Mouse (Mus musculus): ENCODE results near the gene Tnr. TPM values are rescaled to one million over a fixed set of nuclear protein-coding genes. Genes with fewer than 3 reads are reported as not detected.

The Tnr gene
- polyA plus RNA-seq, 1 experiment from 2014 or later = 0.04 TPM

DNA sequence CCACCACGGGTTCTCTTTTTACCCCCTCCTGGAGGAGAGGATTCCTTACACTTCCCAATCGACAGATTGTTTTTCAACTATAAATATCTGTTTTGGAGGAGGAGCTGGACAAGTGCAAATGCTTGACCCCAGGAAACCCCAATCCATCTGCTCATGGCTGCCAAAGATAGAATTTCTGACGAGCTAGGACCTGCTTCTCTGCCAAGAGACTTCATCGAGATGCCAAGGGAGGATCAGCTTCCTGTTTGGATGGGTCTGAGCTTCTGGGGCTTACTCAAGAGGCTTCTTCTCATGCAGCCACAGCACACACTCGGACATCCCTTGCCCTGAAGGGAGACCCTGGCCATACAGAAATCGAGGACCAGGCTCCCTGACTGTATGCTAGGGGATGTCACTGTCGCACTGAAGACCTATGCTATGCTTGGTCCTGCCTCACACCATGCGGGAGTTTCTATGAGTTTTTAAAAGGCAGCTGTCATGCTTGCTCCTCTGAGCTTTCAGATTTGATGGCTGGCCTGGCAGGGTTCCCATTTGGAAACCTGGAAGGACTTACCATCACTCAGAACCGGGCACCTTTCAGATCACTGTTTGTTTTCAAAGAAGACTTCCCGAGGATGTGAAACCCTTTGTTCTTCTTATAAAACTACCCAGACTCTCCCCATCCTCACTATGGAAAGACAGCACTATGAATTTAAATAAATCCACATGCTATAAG lies 154.8 kb downstream of the Tnr start:
- Histone ChIP-seq H3K27ac (no peak overlapping the region), H3K36me3 (no peaks in the 10 kb centered on the region), H3K4me1 (peaks cover 7% of the 10 kb centered on the region; the same call in 1 of the 2 replicates), H3K4me2 (no peak overlapping the region), H3K4me3 (no peak overlapping the region), H3K9ac (no peak overlapping the region), H3K27me3 (no peaks in the 10 kb centered on the region), H3K9me3 (no peaks in the 10 kb centered on the region)
- ATAC-seq (ENCODE audit: insufficient number of reproducible peaks, insufficient read depth, low FRiP score, low TSS enrichment, low read depth) = no peak
- 58% methylated on average over 10 of the region's 10 CpGs for WGBS

DNA sequence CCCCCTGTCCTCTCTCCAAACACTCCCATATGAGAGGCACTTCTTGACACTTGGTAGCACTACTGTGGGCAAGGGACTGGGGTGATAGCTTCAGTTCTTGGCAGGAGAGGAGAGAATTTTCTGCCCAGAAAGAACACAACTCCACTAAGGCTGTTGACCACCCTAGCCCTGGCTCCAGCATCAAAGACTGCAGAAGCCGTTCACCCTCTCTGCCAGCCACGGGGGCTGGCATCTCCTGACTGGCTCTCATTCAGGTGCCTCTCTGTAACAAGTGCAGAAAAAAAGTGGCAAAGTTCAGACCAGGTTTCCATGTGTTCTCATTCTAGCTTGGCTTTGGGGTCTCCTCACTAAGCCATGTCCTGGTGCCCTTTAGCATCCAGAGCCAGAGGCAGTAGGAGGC lies 157.7 kb downstream of the Tnr start:
- Histone ChIP-seq H3K9ac (no peak overlapping the region), H3K27me3 (no peaks in the 10 kb centered on the region), H3K4me3 (no peak overlapping the region), H3K9me3 (no peaks in the 10 kb centered on the region), H3K4me2 (no peak overlapping the region), H3K4me1 (peaks cover 10% of the 10 kb centered on the region), H3K36me3 (no peaks in the 10 kb centered on the region), H3K27ac (no peak overlapping the region)
- 76% methylated on average over 2 of the region's 2 CpGs for WGBS
- no peak for ATAC-seq (ENCODE audit: insufficient number of reproducible peaks, insufficient read depth, low FRiP score, low TSS enrichment, low read depth)

DNA sequence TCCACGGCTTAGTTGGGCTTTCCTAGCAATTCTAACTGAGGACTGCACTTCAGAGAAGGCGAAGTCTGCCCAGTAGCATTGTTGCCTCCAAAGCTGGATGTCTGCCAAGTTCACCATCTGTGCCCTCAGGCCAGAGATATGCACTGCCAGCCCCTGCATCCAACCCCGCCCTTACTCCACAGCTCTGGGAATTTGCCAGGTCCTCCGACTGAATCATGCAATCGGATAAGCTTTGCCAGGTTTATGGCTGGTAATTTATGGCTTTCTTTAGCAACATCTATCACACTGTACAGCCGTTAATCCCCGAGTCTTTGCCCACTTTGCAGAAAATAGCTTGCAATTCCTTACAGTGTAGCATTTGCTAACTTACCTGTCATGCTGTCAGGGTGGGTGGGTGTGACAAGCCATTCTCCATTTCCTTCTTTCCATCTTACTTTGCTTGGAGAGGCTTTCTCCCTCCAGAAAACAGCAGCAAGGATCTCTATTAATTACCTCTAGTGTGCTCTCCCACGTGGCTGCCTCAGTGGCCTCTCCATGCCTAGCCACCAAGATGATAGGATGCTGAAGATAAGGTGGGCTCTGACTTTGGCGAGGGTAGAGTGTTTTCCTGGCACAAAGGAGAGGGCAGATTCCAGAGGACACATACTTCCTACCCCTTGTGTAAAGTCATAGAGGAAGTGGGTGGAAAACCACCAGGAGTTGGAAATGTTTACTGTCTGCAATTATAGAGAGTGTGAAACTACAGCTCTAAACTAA lies 163.1 kb downstream of the Tnr start:
- H3K4me3 ChIP-seq = no peak overlapping the region
- H3K27me3 ChIP-seq = peaks cover 3% of the 10 kb centered on the region; the same call in 1 of the 2 replicates
- H3K27ac ChIP-seq = no peak overlapping the region
- no peaks in the 10 kb centered on the region for H3K36me3 ChIP-seq
- no peaks in the 10 kb centered on the region for H3K9me3 ChIP-seq
- peak; percentile 64; the same call in 1 of the 2 replicates for ATAC-seq (ENCODE audit: insufficient number of reproducible peaks, insufficient read depth, low FRiP score, low TSS enrichment, low read depth)
- H3K9ac ChIP-seq = no peak overlapping the region
- no peak overlapping the region for H3K4me2 ChIP-seq
- H3K4me1 ChIP-seq = peaks cover 11% of the 10 kb centered on the region
- WGBS = 48% methylated on average over 9 of the region's 9 CpGs

DNA sequence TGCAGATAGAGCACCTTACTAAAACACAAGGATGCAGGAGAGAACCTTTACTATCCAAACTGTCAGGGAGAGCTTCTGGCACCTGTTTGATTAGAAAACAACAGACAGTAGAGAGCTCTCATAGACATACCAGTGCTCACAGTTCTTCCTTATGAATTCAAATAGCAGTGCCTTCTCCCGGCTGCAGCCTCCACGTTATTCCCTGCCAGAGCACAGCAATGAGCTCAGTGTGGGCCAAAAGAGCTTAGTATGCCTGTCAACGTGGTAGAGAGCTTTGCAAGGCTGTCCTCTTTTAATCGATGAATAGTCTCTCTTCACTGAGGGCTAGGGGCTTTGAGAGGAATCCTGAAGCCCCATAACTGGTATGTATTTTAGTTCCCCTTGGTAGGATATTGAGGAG lies 173.1 kb downstream of the Tnr start:
- 63% methylated on average over 4 of the region's 4 CpGs for WGBS
- Histone ChIP-seq H3K9ac (no peak overlapping the region), H3K27me3 (no peaks in the 10 kb centered on the region), H3K9me3 (no peaks in the 10 kb centered on the region), H3K27ac (no peak overlapping the region), H3K4me1 (no peaks in the 10 kb centered on the region), H3K4me3 (no peak overlapping the region), H3K4me2 (no peak overlapping the region), H3K36me3 (no peaks in the 10 kb centered on the region)
- ATAC-seq (ENCODE audit: insufficient number of reproducible peaks, insufficient read depth, low FRiP score, low TSS enrichment, low read depth) = no peak

DNA sequence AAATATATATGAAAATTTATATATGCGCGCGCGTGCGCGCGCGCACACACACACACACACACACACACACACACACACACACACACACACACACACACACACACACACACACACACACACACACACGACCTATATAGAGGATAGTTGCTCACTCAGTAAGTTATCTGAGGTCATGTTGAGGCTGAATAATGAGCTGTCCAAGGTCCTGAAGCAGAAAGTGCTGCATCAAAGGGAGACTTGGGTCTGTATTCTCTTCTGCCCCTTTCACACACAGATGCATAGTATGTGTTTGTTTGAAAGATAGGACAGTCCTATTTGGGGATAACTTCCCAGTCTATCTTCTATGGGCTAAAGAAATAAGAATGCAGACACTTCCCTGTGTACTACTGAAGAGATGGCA lies 178.5 kb downstream of the Tnr start:
- no peak for ATAC-seq (ENCODE audit: insufficient number of reproducible peaks, insufficient read depth, low FRiP score, low TSS enrichment, low read depth)
- WGBS = 87% methylated on average over 8 of the region's 9 CpGs
- no peak overlapping the region for H3K27ac ChIP-seq

DNA sequence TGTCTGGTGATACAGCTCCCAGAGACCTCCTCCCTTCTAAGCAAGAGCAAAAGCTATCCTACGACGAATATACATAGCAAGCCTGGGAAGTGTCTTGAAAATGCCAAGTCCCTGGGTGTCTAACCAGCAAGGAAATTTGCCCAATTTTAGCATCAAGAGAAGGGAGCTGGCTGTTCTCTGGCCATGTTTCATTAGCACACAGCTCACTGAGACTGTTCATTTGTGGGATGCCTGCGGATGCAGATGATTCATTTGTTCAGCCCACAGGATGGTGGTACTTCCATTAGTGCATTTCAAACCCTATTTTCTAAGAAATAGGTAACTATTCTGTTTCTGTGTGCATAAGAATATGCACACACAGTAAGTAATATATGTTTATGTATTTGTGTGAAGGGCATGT lies 181.4 kb downstream of the Tnr start:
- Histone ChIP-seq H3K27me3 (no peaks in the 10 kb centered on the region), H3K4me2 (no peak overlapping the region), H3K9ac (no peak overlapping the region), H3K4me3 (no peak overlapping the region), H3K9me3 (no peaks in the 10 kb centered on the region), H3K36me3 (no peaks in the 10 kb centered on the region), H3K4me1 (peaks cover 3% of the 10 kb centered on the region; the same call in 1 of the 2 replicates), H3K27ac (no peak overlapping the region)
- 82% methylated on average over 3 of the region's 3 CpGs for WGBS
- no peak for ATAC-seq (ENCODE audit: insufficient number of reproducible peaks, insufficient read depth, low FRiP score, low TSS enrichment, low read depth)

More for the DNA sequence above, 178.5 kb downstream of the Tnr start:
- no peaks in the 10 kb centered on the region for H3K9me3 ChIP-seq
- H3K9ac ChIP-seq = no peak overlapping the region
- no peaks in the 10 kb centered on the region for H3K36me3 ChIP-seq
- no peaks in the 10 kb centered on the region for H3K27me3 ChIP-seq
- peaks cover 3% of the 10 kb centered on the region; the same call in 1 of the 2 replicates for H3K4me1 ChIP-seq
- no peak overlapping the region for H3K4me2 ChIP-seq
- no peak overlapping the region for H3K4me3 ChIP-seq

DNA sequence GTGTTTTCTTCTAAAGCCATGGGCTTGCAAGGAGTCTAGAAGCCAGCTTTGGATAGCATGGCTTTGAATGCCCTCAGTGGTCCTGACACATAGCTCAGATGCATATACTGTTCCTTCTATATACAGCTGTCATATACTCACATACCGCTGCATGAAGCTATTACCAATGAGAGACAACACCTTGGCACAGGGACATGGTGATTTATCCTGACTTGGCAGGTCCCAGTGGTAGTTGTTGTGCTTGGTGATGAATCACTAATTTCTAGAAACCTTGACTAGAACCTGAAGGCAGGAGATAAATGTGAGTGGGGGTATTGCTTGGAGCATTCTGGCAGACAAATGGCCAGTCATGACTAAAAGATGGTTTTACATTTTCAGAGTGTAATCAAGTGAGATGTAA lies 192.7 kb downstream of the Tnr start:
- ATAC-seq (ENCODE audit: insufficient number of reproducible peaks, insufficient read depth, low FRiP score, low TSS enrichment, low read depth) = no peak
- Histone ChIP-seq H3K9me3 (0 out of 2 replicates have a peak, but pooled peaks cover 4% of the 10 kb centered on the region), H3K36me3 (no peaks in the 10 kb centered on the region), H3K4me3 (no peak overlapping the region), H3K27ac (no peak overlapping the region), H3K9ac (no peak overlapping the region), H3K27me3 (no peaks in the 10 kb centered on the region), H3K4me2 (no peak overlapping the region), H3K4me1 (no peaks in the 10 kb centered on the region)
- 83% methylated on average over 1 of the region's 1 CpGs for WGBS

DNA sequence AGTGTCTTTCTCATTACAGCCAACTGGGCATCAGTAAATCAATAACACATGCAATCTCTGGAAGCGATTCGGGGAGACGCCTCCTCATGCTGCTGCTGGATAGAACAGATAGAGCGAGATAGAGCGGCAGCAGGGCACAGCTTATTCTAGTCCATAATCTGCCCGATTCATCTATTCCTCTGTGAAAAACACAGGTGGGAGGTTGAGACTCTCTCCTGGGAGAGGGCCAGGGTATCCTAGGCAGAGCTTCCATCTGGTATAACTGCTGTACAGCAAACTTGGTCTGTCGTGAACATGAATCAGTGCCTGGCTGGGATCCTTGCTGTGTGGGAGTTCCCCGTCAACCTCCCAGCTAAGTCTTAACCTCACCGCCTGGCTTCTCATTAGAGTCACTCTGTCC lies 193.4 kb downstream of the Tnr start:
- no peak overlapping the region for H3K4me3 ChIP-seq
- no peaks in the 10 kb centered on the region for H3K36me3 ChIP-seq
- H3K27ac ChIP-seq = no peak overlapping the region
- no peaks in the 10 kb centered on the region for H3K27me3 ChIP-seq
- H3K4me1 ChIP-seq = no peaks in the 10 kb centered on the region
- ATAC-seq (ENCODE audit: insufficient number of reproducible peaks, insufficient read depth, low FRiP score, low TSS enrichment, low read depth) = no peak
- no peak overlapping the region for H3K4me2 ChIP-seq
- H3K9me3 ChIP-seq = 0 out of 2 replicates have a peak, but pooled peaks cover 4% of the 10 kb centered on the region
- WGBS = 51% methylated on average over 9 of the region's 9 CpGs
- H3K9ac ChIP-seq = no peak overlapping the region

DNA sequence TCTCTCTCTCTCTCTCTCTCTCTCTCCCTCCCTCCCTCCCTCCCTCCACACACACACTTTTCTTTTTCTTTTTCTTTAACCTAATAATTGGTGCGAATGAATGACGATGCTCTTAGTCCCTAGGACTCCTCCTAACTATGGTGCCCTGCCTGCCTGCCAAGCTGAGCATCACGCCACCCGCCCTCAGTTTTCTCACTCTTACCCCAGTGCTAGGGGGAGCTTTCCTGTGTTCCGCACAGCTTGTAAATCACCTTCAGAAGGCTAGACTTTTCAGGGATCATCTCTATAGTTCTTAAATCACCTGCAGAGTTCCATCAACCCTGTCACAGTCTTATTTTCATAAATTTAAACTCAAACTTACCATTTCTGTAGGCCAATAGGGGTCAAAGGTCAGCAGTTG lies 200.2 kb downstream of the Tnr start:
- Histone ChIP-seq H3K4me3 (no peak overlapping the region), H3K27ac (no peak overlapping the region), H3K9me3 (0 out of 2 replicates have a peak, but pooled peaks cover 4% of the 10 kb centered on the region), H3K27me3 (no peaks in the 10 kb centered on the region), H3K4me1 (no peaks in the 10 kb centered on the region), H3K9ac (no peak overlapping the region), H3K36me3 (no peaks in the 10 kb centered on the region), H3K4me2 (no peak overlapping the region)
- whole genome bisulfite sequencing = 88% methylated on average over 5 of the region's 5 CpGs
- ATAC-seq (ENCODE audit: insufficient number of reproducible peaks, insufficient read depth, low FRiP score, low TSS enrichment, low read depth) = no peak

DNA sequence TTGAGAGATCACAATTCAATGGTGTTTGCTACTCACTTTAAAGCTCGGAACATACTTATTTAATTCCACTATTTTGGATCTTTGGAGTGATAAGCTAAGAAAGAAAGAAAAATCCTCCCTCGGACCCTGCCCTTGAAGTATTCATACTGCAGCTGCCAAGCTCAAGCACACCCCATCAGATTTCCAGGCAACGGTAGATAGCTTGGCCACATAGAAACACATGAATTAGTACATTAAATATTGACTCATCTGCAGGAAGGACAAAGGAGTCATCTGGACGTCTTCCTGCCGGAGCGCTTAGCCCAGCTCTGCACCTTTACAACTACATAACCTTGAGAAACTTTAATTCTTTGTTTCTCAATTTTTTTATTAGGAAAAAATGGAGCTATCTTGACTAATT lies 205.7 kb downstream of the Tnr start:
- Histone ChIP-seq H3K27me3 (no peaks in the 10 kb centered on the region), H3K4me1 (no peaks in the 10 kb centered on the region), H3K9ac (no peak overlapping the region), H3K27ac (no peak overlapping the region), H3K36me3 (no peaks in the 10 kb centered on the region), H3K4me3 (no peak overlapping the region), H3K9me3 (no peaks in the 10 kb centered on the region), H3K4me2 (no peak overlapping the region)
- no peak for ATAC-seq (ENCODE audit: insufficient number of reproducible peaks, insufficient read depth, low FRiP score, low TSS enrichment, low read depth)
- WGBS = 90% methylated on average over 6 of the region's 6 CpGs

DNA sequence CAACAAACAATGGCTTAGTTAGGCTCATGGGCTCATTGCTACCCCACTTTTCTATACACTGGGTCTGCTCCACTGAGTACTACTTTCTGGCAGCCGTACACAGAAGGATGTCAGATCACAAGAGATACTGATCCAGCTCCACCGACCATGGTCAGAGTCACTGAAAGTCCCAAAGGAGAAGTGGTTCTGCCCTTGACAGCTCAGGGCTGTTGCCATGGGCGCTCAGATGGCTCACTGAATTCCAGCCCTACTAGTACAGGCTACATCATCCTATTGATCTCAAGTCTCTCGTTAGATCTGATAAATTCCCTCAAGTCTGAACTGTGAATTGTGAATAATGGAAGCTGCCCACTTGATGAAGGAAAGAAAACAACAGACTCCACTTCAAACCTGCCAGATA lies 207.3 kb downstream of the Tnr start:
- WGBS = 65% methylated on average over 4 of the region's 4 CpGs

DNA sequence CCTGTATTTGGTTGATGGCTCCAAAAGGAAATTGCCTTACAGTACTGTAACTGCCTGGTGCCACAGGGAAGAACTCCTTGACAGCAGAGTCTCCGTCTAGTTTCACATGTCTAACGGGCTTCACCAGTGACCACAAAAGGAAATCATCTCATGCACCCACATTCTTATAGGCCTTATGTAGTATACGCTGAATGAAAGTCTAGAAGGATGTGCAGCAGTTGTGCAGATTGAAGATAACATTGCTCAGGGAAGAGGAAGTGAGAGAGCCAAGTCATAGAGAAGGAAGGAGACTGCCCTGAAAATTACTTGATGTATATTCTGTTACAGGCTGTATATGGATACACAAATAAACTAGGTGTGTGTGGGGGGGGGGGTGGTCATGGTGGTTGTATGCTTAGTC lies 211.5 kb downstream of the Tnr start:
- H3K27ac ChIP-seq = no peak overlapping the region
- H3K4me2 ChIP-seq = no peak overlapping the region
- H3K36me3 ChIP-seq = no peaks in the 10 kb centered on the region
- ATAC-seq (ENCODE audit: insufficient number of reproducible peaks, insufficient read depth, low FRiP score, low TSS enrichment, low read depth) = no peak
- no peak overlapping the region for H3K9ac ChIP-seq
- H3K4me3 ChIP-seq = no peak overlapping the region
- WGBS = 75% methylated on average over 3 of the region's 3 CpGs
- peaks cover 7% of the 10 kb centered on the region; the same call in 1 of the 2 replicates for H3K4me1 ChIP-seq
- no peaks in the 10 kb centered on the region for H3K9me3 ChIP-seq
- H3K27me3 ChIP-seq = no peaks in the 10 kb centered on the region; the same call in 1 of the 2 replicates

More for the DNA sequence above, 207.3 kb downstream of the Tnr start:
- ATAC-seq (ENCODE audit: insufficient number of reproducible peaks, insufficient read depth, low FRiP score, low TSS enrichment, low read depth) = no peak
- no peaks in the 10 kb centered on the region for H3K9me3 ChIP-seq
- H3K36me3 ChIP-seq = no peaks in the 10 kb centered on the region
- no peaks in the 10 kb centered on the region for H3K27me3 ChIP-seq
- H3K4me3 ChIP-seq = no peak overlapping the region
- H3K4me2 ChIP-seq = no peak overlapping the region
- H3K27ac ChIP-seq = no peak overlapping the region
- no peaks in the 10 kb centered on the region for H3K4me1 ChIP-seq
- H3K9ac ChIP-seq = no peak overlapping the region
